8 mouse cellular contexts compared by ENCODE assay signal in the genomic region with DNA sequence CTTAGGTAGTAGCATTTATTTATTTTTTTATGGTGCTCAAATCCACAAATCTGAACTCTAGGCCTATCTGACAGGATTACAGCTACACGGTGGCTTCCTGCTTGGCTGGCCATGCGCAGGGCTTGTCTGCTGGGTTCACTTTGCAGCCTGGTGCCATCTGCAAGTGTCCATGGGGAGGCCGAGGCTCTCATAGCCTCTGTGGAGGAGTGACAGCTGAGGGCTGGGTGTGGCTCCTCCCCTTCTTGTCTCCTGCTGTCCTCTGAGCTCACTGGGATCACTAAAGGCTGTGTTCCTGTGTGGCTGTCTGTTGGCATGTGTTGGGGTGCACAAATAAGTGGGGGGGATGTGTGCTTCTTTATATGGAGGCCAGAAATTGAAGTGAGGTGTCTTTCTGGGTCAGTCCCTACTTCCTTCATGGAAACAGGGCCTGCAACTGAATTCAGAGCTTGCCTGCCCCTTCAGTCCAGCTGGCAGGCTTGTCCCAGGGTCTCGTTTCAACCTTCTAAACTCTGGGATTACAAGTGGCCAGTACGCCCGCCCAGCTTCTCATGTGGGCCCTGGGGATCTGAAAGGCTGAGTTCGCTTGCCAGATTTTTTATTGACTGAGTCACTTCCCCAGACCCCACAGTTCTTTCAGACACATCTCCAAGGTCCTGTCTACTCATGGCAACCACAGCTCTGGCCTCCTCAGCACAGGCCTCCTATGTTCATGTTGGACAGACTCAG. TPM values are rescaled to one million over a fixed set of nuclear protein-coding genes. Genes with fewer than 3 reads are reported as not detected.
DNase-seq lines count a peak whose midpoint lies in the region; ATAC-seq lines count a peak whose summit lies in the region.
"Had no signal": no experiment of that assay in that cellular context is flagged by ENCODE, and none has a peak within 500 bp of the region (broad histone marks: within the 10 kb centered on the region; RNA-seq: fewer than 3 reads in every experiment).

No protein-coding gene starts in this region.

- no peak overlapping the region for H3K4me2 ChIP-seq in embryonic facial prominence, embryonic 12.5 days (replicated peaks)

- H3K4me1 ChIP-seq in embryonic facial prominence, embryonic 12.5 days, result peaks cover 50% of the 10 kb centered on the region

- WGBS in embryonic facial prominence, embryonic 12.5 days, result 38% methylated on average over 7 of the region's 7 CpGs

- peak overlapping the region; percentile 69 for H3K27ac ChIP-seq in embryonic facial prominence, embryonic 12.5 days

- peak; percentile 76 for DNase-seq in left cerebral cortex, postnatal 4 days
- no peak for DNase-seq in left cerebral cortex, postnatal 25 days (ENCODE audit: low spot score in 2 of 2)
- peak; percentile 63 for DNase-seq in heart, postnatal 4 days
- DNase-seq in retina, postnatal 1 day, result peak; percentile 75
- DNase-seq in c-Kit-positive CD71-positive TER-119-positive erythroid progenitor cells, embryonic 14.5 days (ENCODE audit: low spot score), result no peak
- no peak for DNase-seq in layer of hippocampus, postnatal 36 days

- H3K36me3 ChIP-seq in embryonic facial prominence, embryonic 12.5 days, result no peaks in the 10 kb centered on the region

- H3K9ac ChIP-seq in embryonic facial prominence, embryonic 12.5 days, result 0 out of 2 replicates have a peak overlapping the region, but pooled peaks have one; percentile 8

- intact Hi-C loops in left cerebral cortex, postnatal 4 days (cut with DNase I), result no loop called here
- intact Hi-C loops in left cerebral cortex, postnatal 25 days (cut with DNase I), result no loop called here

- no peaks in the 10 kb centered on the region for H3K9me3 ChIP-seq in embryonic facial prominence, embryonic 12.5 days

- ATAC-seq in embryonic facial prominence, embryonic 12.5 days (ENCODE audit: insufficient number of reproducible peaks, insufficient read depth, low FRiP score, low TSS enrichment), result no peak

- no peak overlapping the region for H3K4me3 ChIP-seq in embryonic facial prominence, embryonic 12.5 days
- H3K4me3 ChIP-seq: megakaryocyte, embryonic 14.5 days had no signal

- no peaks in the 10 kb centered on the region; the same call in 1 of the 2 replicates for H3K27me3 ChIP-seq in embryonic facial prominence, embryonic 12.5 days

RNA-seq across cellular contexts. Expression of a gene that starts 12.7 kb away (rescaled TPM):
- 10 to 100 TPM; 57.4 to 59.3 TPM for total RNA-seq in left cerebral cortex, postnatal 4 days (2021)
- 10 to 100 TPM; 74.2 to 79.4 TPM for total RNA-seq in left cerebral cortex, postnatal 25 days (2021)
- 10.6 and 12.3 TPM in 2 replicates for polyA plus RNA-seq in embryonic facial prominence, embryonic 12.5 days (2016; fragmentation: Nextera tagmentation; extraction: Ambion mirVana)
- 10 to 100 TPM; 33.5 to 37.4 TPM for total RNA-seq in heart, postnatal 4 days (2021)
- 100 to 1,000 TPM; 147 to 155 TPM for total RNA-seq in layer of hippocampus, postnatal 36 days (2021)

RNA-seq across cellular contexts. Expression of a gene that starts 38.3 kb away (rescaled TPM):
- total RNA-seq in left cerebral cortex, postnatal 4 days (2021), result not detected
- under 1 TPM; 0.50 to 0.55 TPM for total RNA-seq in left cerebral cortex, postnatal 25 days (2021)
- 0.70 and 1.7 TPM in 2 replicates for polyA plus RNA-seq in embryonic facial prominence, embryonic 12.5 days (2016; fragmentation: Nextera tagmentation; extraction: Ambion mirVana)
- not detected for total RNA-seq in heart, postnatal 4 days (2021)
- total RNA-seq in layer of hippocampus, postnatal 36 days (2021), result under 1 TPM; 0.30 to 0.53 TPM

Comparison
In these comparisons a context has a peak if more than half of its experiments do, and no peak if none do; other contexts are left out.
1. DNase-seq: peak in left cerebral cortex, postnatal 4 days (single experiment), heart, postnatal 4 days (single experiment) and retina, postnatal 1 day (single experiment); none in left cerebral cortex, postnatal 25 days (0 of 2), c-Kit-positive CD71-positive TER-119-positive erythroid progenitor cells, embryonic 14.5 days (single experiment) and layer of hippocampus, postnatal 36 days (0 of 2).